Mouse (Mus musculus) heart, postnatal 0 days (tissue): ENCODE data around the gene 4921517D22Rik.

ENCODE experiments used
- CTCF ChIP-seq: IDR thresholded peaks from 2 replicates; pipeline ENCODE4 v1.5.1; 2016; ENCODE audit warnings: antibody characterized with exemption, control low read depth, low read depth
- EP300 ChIP-seq: IDR thresholded peaks from 2 replicates; pipeline ENCODE4 v1.6.1; 2016; ENCODE audit warnings: antibody characterized with exemption, low read depth

- TF ChIP-seq CTCF (no peak), EP300 (no peak)
These were observed 54.3 kb downstream of the 4921517D22Rik start for GRCm38 (mm10) chr13:59639368-59640177.
